Mouse (Mus musculus): Measurements from ENCODE around the gene Gm20509. TPM values are rescaled to one million over a fixed set of nuclear protein-coding genes. Genes with fewer than 3 reads are reported as not detected.

Gene Gm20509
- total RNA-seq, 2 experiments from 2014 or later: not detected

Other genes starting within 250 kb of the Gm20509 start
- 10 to 100 TPM; 29.5 to 30.8 TPM for gene Pygo1, start 176.8 kb upstream of the Gm20509 start, total RNA-seq (2021)
- 1 to 10 TPM; 2.2 to 2.6 TPM for gene Dyx1c1, start 143.7 kb upstream of the Gm20509 start, total RNA-seq (2021)
- under 1 TPM; 0.27 to 0.33 TPM for gene Gm44503, start 143.6 kb upstream of the Gm20509 start, total RNA-seq (2021)
- gene Ccpg1os, start 117.1 kb upstream of the Gm20509 start, total RNA-seq (2021): 10 to 100 TPM; 11.0 to 11.7 TPM
- 100 to 1,000 TPM; 160 to 172 TPM for gene Ccpg1, start 117.0 kb upstream of the Gm20509 start, total RNA-seq (2021)
- 10 to 100 TPM; 12.5 to 15.1 TPM for gene Pigb, start 62.1 kb upstream of the Gm20509 start, total RNA-seq (2021)
- 10 to 100 TPM; 12.7 to 17.2 TPM for gene Rab27a, start 57.6 kb upstream of the Gm20509 start, total RNA-seq (2021)
- gene Khdc3, start 634 bp upstream of the Gm20509 start, total RNA-seq (2021): 1 to 10 TPM; 6.4 to 8.1 TPM
- 10 to 100 TPM; 64.7 to 66.0 TPM for gene Rsl24d1, start 11.0 kb downstream of the Gm20509 start, total RNA-seq (2021)

Data from layer of hippocampus, postnatal 36 days (tissue).